Mouse (Mus musculus): ENCODE data around the gene Pi16. TPM values are rescaled to one million over a fixed set of nuclear protein-coding genes. Genes with fewer than 3 reads are reported as not detected.
A peak's percentile ranks its signal among the peaks of the same experiment; 100 is the strongest.

The Pi16 gene
- polyA plus RNA-seq, 1 experiment = 4.3 TPM

DNA sequence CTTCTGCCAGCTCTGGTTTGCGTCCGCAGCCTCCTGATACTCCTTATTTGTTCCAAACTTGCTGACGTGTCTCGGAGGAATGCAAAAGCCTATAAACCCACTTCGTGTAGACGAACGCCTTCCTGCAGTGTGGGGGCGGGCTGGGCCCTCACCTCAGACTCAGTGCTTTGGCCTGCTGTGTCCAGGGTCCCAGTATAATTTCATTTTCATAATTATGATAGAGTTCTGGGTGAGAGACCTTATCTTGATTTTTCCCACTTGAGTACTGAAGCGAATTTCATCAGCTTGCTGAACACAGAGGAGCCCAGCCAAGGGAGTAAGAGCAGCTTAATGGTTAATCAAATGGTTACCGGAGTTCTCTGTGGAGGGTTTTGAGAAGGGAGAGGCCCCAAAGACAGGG lies 20.2 kb upstream of the Pi16 start:
- H3K4me1 ChIP-seq (ENCODE audit: control insufficient read depth, insufficient read depth, low read length) = no peaks in the 10 kb centered on the region
- 0 out of 2 replicates have a peak, but pooled peaks cover 1% of the 10 kb centered on the region for H3K36me3 ChIP-seq (ENCODE audit: control insufficient read depth, insufficient read depth, low read length)
- TF ChIP-seq CTCF (IDR thresholded peaks at IDR 0.05; ENCODE audit: control insufficient read depth, insufficient read depth, insufficient replicate concordance, low read depth, low read length) (no peak), POLR2A (IDR thresholded peaks at IDR 0.05; ENCODE audit: control insufficient read depth, low read depth, low read length) (no peak)
- no peaks in the 10 kb centered on the region for H3K27me3 ChIP-seq (ENCODE audit: control insufficient read depth, insufficient read depth, low read length)
- H3K4me3 ChIP-seq (ENCODE audit: control insufficient read depth, low read depth, low read length) = no peak overlapping the region
- no peak overlapping the region for H3K27ac ChIP-seq (ENCODE audit: control insufficient read depth, insufficient read depth, low read depth, low read length)

DNA sequence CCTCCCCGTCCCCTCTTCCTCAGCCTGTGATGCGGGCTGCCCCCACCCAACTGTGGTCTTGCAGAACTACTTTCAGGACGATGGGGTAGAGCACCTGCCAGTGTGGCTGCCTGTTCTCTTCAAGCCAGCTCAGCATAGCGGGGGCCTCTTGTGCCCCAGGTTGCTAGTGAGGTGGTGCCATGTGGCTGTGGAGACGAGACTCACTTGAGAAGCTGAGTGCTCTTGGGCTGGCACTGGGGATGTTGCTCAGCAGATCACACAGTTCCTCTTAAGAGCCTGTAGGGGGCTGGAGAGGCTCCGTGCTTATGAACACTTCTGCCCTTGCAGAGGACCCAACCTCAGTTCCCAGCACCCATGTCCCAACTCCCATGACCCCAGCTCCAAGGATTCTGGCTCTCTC lies 19.7 kb upstream of the Pi16 start:
- TF ChIP-seq CTCF (IDR thresholded peaks at IDR 0.05; ENCODE audit: control insufficient read depth, insufficient read depth, insufficient replicate concordance, low read depth, low read length) = no peak
- TF ChIP-seq POLR2A (IDR thresholded peaks at IDR 0.05; ENCODE audit: control insufficient read depth, low read depth, low read length) = no peak
- Histone ChIP-seq H3K27ac (ENCODE audit: control insufficient read depth, insufficient read depth, low read depth, low read length) (no peak overlapping the region), H3K4me1 (ENCODE audit: control insufficient read depth, insufficient read depth, low read length) (no peaks in the 10 kb centered on the region), H3K27me3 (ENCODE audit: control insufficient read depth, insufficient read depth, low read length) (no peaks in the 10 kb centered on the region), H3K4me3 (ENCODE audit: control insufficient read depth, low read depth, low read length) (no peak overlapping the region), H3K36me3 (ENCODE audit: control insufficient read depth, insufficient read depth, low read length) (0 out of 2 replicates have a peak, but pooled peaks cover 1% of the 10 kb centered on the region)

DNA sequence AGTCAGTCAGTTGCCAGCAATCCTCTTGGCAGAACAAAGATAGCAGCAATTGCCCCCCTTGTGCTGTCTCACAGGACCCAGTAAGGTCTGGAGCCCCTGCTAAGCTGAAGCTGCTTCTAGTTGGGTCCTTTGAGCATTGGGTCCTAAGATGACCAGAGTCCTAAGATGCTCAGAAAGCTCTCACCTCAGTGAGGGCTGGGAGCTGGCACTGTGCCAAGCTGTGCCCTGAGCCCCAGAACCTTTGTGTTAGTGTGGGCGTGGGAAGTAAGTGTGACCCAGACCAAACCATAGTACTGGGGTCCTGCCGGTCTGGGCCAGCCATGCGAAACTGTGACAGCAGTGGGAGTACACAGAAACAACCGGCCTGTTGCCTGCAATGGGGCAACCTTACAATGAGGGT lies 18.2 kb upstream of the Pi16 start:
- no peak for TF ChIP-seq CTCF (IDR thresholded peaks at IDR 0.05; ENCODE audit: control insufficient read depth, insufficient read depth, insufficient replicate concordance, low read depth, low read length)
- TF ChIP-seq POLR2A (IDR thresholded peaks at IDR 0.05; ENCODE audit: control insufficient read depth, low read depth, low read length) = no peak
- Histone ChIP-seq H3K4me3 (ENCODE audit: control insufficient read depth, low read depth, low read length) (no peak overlapping the region), H3K27me3 (ENCODE audit: control insufficient read depth, insufficient read depth, low read length) (no peaks in the 10 kb centered on the region), H3K4me1 (ENCODE audit: control insufficient read depth, insufficient read depth, low read length) (no peaks in the 10 kb centered on the region), H3K27ac (ENCODE audit: control insufficient read depth, insufficient read depth, low read depth, low read length) (no peak overlapping the region), H3K36me3 (ENCODE audit: control insufficient read depth, insufficient read depth, low read length) (0 out of 2 replicates have a peak, but pooled peaks cover 1% of the 10 kb centered on the region)

DNA sequence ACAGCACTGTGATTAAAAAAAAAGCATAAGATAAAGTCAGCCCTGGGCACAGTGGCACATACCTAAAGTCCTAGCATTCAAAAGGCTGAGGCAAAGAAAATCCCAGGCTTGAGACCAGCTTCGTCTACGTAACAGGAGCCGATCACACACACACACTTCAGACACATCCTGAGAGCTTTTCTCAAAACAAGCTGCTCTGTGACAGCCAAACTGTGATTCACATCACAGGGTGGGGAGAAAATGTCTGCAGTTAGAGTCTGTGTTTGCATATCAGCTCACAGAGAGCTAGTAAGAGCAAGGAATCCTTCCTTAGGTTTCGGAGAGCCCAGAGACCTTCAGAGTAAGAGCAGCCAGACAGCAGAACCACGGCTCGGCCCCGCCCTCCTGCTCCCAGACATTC lies 16.6 kb upstream of the Pi16 start:
- Histone ChIP-seq H3K4me1 (ENCODE audit: control insufficient read depth, insufficient read depth, low read length) (no peaks in the 10 kb centered on the region; the same call in 1 of the 2 replicates), H3K27me3 (ENCODE audit: control insufficient read depth, insufficient read depth, low read length) (no peaks in the 10 kb centered on the region), H3K4me3 (ENCODE audit: control insufficient read depth, low read depth, low read length) (no peak overlapping the region), H3K36me3 (ENCODE audit: control insufficient read depth, insufficient read depth, low read length) (0 out of 2 replicates have a peak, but pooled peaks cover 1% of the 10 kb centered on the region), H3K27ac (ENCODE audit: control insufficient read depth, insufficient read depth, low read depth, low read length) (no peak overlapping the region)
- no peak for TF ChIP-seq POLR2A (IDR thresholded peaks at IDR 0.05; ENCODE audit: control insufficient read depth, low read depth, low read length)
- TF ChIP-seq CTCF (IDR thresholded peaks at IDR 0.05; ENCODE audit: control insufficient read depth, insufficient read depth, insufficient replicate concordance, low read depth, low read length) = no peak

DNA sequence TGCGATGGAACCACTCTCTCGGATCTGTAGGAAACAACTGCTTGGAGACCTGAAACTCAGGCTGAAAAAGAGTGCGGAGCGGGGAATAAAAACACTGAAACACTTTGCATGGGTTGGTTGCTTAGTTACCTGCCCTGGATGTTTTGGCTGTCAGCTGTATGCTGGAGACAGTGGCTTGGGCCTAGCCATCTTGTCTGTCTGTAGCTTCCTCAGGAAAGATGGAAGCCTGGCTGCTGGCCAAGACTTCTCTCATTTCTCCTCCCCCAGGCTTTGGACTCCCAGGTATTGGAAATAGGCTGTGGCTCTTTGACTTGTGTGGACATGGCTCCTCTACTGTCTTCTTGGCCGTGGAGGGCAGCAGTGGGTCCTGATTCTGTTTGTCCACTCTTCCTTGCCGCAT lies 16.1 kb upstream of the Pi16 start:
- Histone ChIP-seq H3K4me3 (ENCODE audit: control insufficient read depth, low read depth, low read length) (no peak overlapping the region), H3K27me3 (ENCODE audit: control insufficient read depth, insufficient read depth, low read length) (no peaks in the 10 kb centered on the region), H3K36me3 (ENCODE audit: control insufficient read depth, insufficient read depth, low read length) (0 out of 2 replicates have a peak, but pooled peaks cover 1% of the 10 kb centered on the region), H3K27ac (ENCODE audit: control insufficient read depth, insufficient read depth, low read depth, low read length) (no peak overlapping the region), H3K4me1 (ENCODE audit: control insufficient read depth, insufficient read depth, low read length) (no peaks in the 10 kb centered on the region; the same call in 1 of the 2 replicates)
- TF ChIP-seq CTCF (IDR thresholded peaks at IDR 0.05; ENCODE audit: control insufficient read depth, insufficient read depth, insufficient replicate concordance, low read depth, low read length) (no peak), POLR2A (IDR thresholded peaks at IDR 0.05; ENCODE audit: control insufficient read depth, low read depth, low read length) (no peak)

DNA sequence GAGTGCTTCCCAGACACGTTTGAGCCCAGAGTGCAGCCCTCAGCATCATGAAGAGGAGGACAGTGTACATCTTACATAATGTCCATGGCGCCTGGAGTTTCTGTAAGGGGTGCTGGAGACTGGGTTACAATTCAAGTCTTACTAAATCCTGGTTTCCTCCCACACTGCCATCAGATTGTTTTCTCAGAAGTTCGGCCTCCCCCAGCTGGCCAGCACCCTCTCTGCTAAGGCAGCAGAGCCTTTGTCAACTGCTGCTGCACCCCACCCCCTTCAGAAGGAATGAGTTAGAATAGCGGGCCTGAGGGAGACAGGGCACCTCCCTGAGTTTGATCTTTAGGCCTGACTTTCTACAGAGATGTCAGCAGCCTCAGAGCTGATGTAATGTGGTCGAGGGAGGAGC lies 15.3 kb upstream of the Pi16 start:
- TF ChIP-seq CTCF (IDR thresholded peaks at IDR 0.05; ENCODE audit: control insufficient read depth, insufficient read depth, insufficient replicate concordance, low read depth, low read length) = no peak
- TF ChIP-seq POLR2A (IDR thresholded peaks at IDR 0.05; ENCODE audit: control insufficient read depth, low read depth, low read length) = no peak
- H3K4me1 ChIP-seq (ENCODE audit: control insufficient read depth, insufficient read depth, low read length) = no peaks in the 10 kb centered on the region; the same call in 1 of the 2 replicates
- no peak overlapping the region for H3K4me3 ChIP-seq (ENCODE audit: control insufficient read depth, low read depth, low read length)
- no peaks in the 10 kb centered on the region for H3K27me3 ChIP-seq (ENCODE audit: control insufficient read depth, insufficient read depth, low read length)
- 0 out of 2 replicates have a peak, but pooled peaks cover 1% of the 10 kb centered on the region for H3K36me3 ChIP-seq (ENCODE audit: control insufficient read depth, insufficient read depth, low read length)
- no peak overlapping the region for H3K27ac ChIP-seq (ENCODE audit: control insufficient read depth, insufficient read depth, low read depth, low read length)

DNA sequence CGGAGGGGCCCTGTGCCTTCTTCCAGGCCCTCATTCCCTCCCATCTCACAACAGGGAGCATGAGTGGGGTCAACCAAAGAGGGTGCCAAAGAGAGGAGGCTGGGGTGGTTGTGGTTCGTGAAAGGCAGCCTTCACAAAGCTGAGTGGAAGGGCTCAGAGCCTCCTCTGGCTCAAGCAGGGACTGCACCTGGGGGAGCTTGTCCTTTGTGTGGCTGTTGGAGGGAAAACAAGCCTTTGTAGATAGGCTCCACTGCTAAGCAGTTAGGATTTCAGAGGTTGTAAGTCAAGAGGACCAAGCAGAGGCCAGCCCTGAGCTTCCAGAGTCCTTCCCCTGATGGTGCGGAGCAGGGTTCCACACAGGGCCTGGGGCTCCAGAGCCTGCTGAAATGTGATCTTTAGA lies 14.4 kb upstream of the Pi16 start:
- TF ChIP-seq CTCF (IDR thresholded peaks at IDR 0.05; ENCODE audit: control insufficient read depth, insufficient read depth, insufficient replicate concordance, low read depth, low read length) (peak; percentile 12; the same call in 1 of the 2 replicates), POLR2A (IDR thresholded peaks at IDR 0.05; ENCODE audit: control insufficient read depth, low read depth, low read length) (no peak)
- H3K27ac ChIP-seq (ENCODE audit: control insufficient read depth, insufficient read depth, low read depth, low read length) = no peak overlapping the region
- H3K4me1 ChIP-seq (ENCODE audit: control insufficient read depth, insufficient read depth, low read length) = no peaks in the 10 kb centered on the region; the same call in 1 of the 2 replicates
- H3K4me3 ChIP-seq (ENCODE audit: control insufficient read depth, low read depth, low read length) = no peak overlapping the region
- H3K27me3 ChIP-seq (ENCODE audit: control insufficient read depth, insufficient read depth, low read length) = no peaks in the 10 kb centered on the region
- H3K36me3 ChIP-seq (ENCODE audit: control insufficient read depth, insufficient read depth, low read length) = 0 out of 2 replicates have a peak, but pooled peaks cover 1% of the 10 kb centered on the region
